Mouse (Mus musculus): ENCODE measurements around the gene Gm17657.

Gene Gm17657

DNA sequence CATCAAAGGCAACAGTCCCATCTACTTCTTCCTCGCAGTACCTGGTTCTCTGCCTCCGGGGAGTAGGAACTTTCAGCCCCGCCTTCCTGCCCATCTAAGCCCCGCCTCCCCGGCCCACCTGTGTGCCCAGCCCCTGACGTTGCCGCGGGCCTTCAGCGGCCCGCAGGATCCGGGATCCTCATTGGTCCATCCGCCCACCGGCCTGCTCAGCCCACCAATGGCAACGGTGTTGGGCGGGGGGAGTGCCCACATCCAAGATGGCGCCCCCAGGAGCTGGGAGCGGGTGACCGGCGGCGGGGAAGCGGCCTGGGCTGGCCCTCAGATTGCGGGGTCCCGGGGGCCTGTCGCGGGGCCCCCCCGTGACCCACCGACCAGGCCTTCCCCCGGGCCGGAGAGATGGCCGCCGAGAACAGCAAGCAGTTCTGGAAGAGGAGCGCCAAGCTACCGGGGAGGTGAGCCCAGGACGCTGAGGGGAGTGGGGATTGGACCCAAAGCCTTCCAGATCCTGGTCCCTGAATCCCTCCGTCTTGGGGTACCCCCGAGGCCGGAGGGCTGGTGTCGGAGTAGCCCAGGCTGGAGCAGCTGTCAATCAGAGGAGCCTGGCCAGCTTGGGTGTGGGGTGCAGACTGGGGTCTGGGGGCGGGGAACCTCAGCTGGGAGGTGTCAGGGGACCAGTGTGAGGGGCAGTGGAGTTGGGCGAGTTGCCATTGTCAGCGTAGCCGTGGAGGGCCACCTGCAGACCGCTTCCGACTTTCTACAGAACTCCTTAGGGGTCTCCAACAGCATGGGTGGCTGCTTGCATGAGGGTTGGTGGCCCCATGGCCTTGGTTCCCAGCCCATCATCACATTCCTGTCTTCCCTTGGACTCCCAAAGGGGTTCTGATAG is at the start of gene Gm17657, which contains the start of gene Tbc1d22b:
Gm17657 (minus strand) TSS at position 96 of the 886 bp plus-strand sequence.
Tbc1d22b (plus strand) TSS at position 243 of the 886 bp plus-strand sequence.
- peak; percentile 85 for DNase-seq (ENCODE audit: low read depth, low spot score)

GRCm38 (mm10) chr17:29599051-29599450 is 49.6 kb upstream of the Gm17657 start:
- no peak for DNase-seq (ENCODE audit: low read depth, low spot score)

DNA sequence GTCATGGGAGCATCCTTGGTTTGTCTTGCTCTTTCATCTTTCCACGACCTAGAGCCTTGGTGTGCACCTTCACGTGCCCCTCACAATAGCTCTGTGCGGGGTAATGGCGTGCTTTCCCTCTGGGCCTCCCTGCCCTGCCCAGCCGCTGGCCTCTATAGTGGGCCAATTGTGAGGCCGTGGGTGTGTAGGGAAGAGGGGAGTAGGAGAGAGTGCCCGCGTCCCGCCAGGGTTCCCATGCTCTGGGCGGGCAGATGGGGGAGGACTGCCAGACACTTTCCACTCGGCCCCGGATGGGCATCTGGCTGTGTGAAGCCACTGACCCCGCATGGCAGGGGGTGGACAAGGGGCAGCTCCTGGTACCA is 47.3 kb upstream of the Gm17657 start:
- no peak for DNase-seq (ENCODE audit: low read depth, low spot score)

DNA sequence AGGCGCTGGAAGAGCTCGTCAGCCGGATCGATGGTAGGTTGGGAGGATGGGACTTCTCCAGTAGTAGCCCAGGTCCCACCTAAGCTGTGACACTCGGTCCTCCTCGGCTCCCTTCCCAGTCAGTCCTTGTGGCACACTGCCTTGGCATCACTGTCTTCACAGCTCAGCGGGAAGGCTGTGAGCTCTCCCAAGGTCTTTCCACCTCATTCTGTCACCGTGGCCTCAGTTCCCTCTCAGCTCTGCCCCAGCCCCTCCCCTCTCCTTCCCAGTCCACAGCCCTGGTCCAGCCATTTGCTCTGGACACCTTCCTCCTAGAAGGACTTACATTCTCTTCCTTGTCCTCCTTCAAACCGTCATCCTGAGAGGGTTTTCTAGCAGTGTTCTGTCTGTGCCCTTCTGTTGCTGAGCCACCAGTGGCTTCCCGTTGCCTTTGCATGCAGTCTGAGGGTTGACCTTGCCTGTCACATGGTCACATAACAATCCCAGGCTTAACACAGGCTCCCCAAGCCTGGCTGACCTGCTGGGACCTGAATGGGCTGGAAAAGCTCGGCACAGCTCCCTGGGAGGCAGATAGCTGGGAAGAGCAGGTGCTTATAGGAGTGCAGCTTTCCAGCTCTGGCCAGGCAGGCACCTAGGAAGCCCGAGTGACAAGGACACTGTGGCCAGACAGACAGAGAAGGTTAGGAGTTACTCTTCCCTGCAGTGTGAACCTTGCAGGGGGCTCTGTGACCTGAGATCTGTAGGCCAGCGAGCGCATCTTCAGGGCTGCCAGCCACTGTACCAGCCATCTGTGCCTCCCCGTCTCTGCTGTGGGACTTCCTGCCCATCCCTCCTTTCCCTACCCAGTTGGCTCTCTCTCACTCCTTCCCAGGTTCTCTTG is 46.7 kb upstream of the Gm17657 start:
- DNase-seq (ENCODE audit: low read depth, low spot score), result no peak

DNA sequence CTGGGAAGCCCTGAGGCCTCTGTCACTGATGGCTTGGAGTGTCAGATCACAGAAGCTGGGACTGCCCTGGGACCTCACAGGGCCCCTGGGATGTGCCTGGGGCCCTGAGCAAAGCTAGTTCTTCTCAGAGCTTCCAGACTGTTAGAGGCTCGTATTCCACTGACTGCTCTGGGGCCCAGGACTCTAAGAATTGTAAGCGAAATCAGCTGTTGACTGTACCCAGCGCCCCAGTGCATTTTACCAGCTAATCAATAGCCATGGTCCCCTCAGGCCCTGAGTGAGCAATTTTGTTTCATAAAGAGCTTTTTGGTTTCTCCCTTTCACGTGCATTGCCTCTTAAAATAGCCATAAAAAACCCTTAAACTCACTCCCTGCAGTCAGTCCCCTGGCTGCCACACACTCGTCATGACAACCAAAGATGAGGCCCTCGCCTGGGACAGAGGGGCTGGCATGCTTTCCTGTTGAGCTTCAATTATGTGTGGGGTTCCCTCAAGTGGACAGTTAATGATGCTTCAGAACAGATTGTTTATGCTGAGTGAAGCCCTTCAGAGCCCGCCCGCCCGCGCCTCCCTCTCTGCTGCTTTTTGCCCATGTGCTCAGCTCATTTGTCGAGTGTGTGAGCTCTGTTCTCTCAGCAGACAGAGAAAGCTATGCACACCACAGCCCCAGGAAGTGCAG is 39.9 kb upstream of the Gm17657 start:
- DNase-seq (ENCODE audit: low read depth, low spot score), result no peak

GRCm38 (mm10) chr17:29586921-29587320 is 37.5 kb upstream of the Gm17657 start:
- DNase-seq (ENCODE audit: low read depth, low spot score), result no peak

- no peak for DNase-seq (ENCODE audit: low read depth, low spot score)
Measured at GRCm38 (mm10) chr17:29585446-29585845, 36.0 kb upstream of the Gm17657 start.

DNA sequence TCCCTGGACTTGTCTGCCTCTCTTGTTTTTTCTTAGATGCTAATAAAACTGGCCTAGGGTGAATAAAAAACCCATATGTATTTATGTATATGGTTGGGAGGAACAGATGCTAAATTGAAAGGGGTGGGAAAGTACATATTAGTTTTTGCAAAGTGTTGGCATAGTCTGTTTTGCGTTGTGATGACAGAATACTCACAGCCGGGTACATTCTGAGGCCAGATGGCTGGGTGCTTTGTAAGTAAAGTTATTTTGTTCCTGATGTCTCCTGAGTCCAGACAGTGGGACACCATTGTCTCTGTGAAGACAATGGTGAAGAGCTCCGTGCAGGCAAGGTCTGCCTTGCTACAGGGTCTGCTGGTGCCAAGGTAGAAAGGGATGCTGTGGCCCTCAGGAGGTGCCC is 35.3 kb upstream of the Gm17657 start:
- DNase-seq (ENCODE audit: low read depth, low spot score), result no peak

- no peak for DNase-seq (ENCODE audit: low read depth, low spot score)
Measured at GRCm38 (mm10) chr17:29584306-29584705, 34.9 kb upstream of the Gm17657 start.

GRCm38 (mm10) chr17:29583569-29583968 is 34.1 kb upstream of the Gm17657 start:
- DNase-seq (ENCODE audit: low read depth, low spot score), result no peak

GRCm38 (mm10) chr17:29579579-29580126 is 30.2 kb upstream of the Gm17657 start:
- DNase-seq (ENCODE audit: low read depth, low spot score), result no peak

GRCm38 (mm10) chr17:29569831-29570230 is 20.4 kb upstream of the Gm17657 start:
- DNase-seq (ENCODE audit: low read depth, low spot score), result no peak

- no peak for DNase-seq (ENCODE audit: low read depth, low spot score)
Measured at GRCm38 (mm10) chr17:29568435-29568834, 19.0 kb upstream of the Gm17657 start.

DNA sequence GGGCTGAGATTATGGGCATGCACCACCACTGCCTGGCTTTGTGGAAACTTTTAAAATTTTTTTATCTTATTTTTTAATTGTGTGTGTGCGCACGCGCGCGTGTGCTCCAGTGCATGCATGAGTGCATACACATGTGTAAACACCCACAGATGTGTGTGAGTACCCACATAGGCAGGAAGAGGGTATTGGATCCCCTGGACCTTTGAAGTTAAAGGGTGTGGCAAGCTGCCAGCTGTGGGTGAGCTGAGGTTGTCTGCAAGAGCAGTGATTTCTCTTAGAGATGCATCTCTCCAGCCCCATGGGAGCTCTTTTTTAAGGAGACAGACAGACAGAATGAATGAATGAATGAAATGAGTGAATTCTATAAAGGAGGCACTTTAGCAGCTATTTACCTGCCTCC is 16.1 kb upstream of the Gm17657 start:
- DNase-seq (ENCODE audit: low read depth, low spot score), result no peak

DNA sequence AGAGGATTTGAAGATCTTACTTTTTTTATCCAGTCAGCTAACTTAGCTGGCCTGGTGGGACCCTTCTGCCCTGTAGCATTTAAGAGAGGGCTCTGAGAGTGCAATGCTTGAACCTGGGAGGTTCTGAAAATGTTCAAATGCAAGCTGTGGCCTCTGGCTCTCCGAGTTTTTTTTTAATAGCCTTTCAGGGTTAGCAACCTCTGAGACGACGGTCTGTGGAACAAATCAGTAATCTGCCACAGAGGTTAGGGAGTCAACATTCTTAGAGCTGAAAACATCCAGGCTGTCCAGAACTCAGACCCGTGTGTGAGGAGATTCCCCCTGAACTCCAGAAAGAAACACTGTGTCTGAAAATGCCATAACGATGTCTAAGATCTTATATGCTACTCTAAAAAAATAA is 9.0 kb upstream of the Gm17657 start:
- no peak for DNase-seq (ENCODE audit: low read depth, low spot score)

DNA sequence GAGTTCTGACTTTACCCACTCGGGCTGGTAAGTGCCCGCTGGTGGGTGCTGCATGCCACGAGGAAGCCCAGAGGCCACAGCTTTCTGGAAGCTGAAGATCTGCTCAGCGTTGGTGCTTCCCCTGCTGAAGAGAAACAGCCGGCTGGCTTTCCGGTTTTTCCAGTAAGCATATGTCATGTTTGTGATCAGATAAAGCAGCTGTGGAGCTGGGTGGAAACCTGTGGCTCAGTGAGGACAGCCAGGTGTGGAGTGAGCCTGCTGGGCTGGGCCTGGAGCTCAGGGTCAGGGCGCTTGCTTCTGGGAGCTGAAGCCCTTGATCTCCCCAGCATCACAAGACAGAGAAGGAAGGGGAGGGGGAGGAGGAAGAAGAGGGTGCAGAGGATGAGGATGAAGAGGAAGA is 7.5 kb upstream of the Gm17657 start:
- no peak for DNase-seq (ENCODE audit: low read depth, low spot score)

DNA sequence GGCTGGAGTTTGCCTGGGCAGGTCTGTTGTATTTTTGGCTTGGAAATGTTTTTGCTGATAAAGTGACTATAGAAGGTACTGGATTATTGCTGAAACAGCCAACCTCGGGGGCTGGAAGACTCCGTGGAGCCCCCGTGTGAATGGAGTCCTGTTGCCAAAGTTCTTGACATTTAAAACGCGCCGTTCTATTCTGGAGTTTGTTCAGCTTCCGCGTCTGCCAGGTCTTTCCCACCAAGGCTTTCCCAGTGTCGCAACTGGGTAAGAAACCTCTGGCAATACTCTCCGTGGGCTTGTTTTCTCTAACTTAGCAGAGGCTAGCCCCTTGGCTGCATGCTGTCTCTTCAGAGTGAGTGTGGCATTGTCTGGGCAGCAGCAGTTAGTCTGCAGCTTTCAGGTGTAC is 7.0 kb upstream of the Gm17657 start:
- DNase-seq (ENCODE audit: low read depth, low spot score), result no peak

DNA sequence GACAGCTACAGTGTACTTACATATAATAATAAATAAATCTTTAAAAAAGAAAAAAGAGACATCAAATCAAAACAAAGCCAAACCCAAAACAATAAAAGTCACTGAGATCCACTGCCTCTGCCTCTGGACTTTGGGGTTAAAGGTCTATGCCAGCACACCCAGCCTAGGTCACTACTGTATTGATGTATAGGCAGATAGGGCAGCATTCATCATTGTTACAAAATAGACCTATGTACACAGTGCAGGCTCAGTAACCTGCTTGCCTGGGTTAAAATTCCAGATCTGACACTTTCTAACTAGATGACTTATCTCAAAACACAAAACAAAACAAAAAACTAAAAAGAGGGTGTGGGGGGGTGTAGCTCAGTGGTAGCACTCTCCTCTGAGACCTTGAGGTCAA is 4.7 kb upstream of the Gm17657 start:
- DNase-seq (ENCODE audit: low read depth, low spot score), result no peak

DNA sequence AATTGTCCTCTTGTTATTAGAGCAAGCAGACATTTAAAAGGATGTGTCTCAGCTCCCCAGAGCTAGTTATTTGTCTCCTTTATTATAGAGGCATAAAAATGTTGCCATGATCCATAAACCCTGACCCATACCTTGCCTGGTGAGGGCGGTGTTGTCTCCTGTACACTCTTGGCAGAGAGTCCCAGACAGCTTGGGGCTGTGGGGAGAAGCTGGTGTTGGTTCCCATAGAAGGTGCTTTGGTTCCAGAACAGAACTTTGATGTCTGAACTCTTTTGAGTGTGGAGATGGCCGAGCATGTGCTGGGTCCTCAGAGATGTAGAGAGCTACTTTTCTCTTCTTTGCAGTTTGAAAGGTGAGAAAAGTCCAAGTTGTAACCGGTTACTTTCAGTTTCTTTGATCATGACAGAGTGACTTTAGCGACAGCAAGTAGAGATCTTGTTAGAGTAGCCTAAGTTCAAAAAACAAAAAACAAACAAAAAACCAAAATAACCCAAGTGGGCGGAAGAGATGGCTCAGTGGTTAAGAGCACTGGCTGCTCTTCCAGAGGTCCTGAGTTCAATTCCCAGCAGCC is 2.8 kb upstream of the Gm17657 start, which contains the start of gene Tmem217:
Tmem217 (minus strand) TSS at position 224 of the 571 bp plus-strand sequence.
- DNase-seq (ENCODE audit: low read depth, low spot score), result no peak

- DNase-seq (ENCODE audit: low read depth, low spot score), result no peak
Measured at GRCm38 (mm10) chr17:29551019-29551418, 1.6 kb upstream of the Gm17657 start.

- DNase-seq (ENCODE audit: low read depth, low spot score), result no peak
Measured at GRCm38 (mm10) chr17:29548994-29549393, 444 bp downstream of the Gm17657 start.
